Mouse (Mus musculus): ENCODE measurements at regions not wholly inside any gene's neighbourhood (a gene's known extent, or its start where the extent isn't known, plus 50 kb on each side); places are given as distances from the start of the nearest gene placed in this dataset.

- H3K36me3 ChIP-seq (ENCODE audit: insufficient read depth, low read length) = no peaks in the 10 kb centered on the region
- H3K9me3 ChIP-seq (ENCODE audit: low read length) = no peaks in the 10 kb centered on the region
- no peak overlapping the region for H3K4me2 ChIP-seq (replicated peaks; ENCODE audit: low read depth, low read length)
- WGBS = 38% methylated on average over 7 of the region's 7 CpGs
- no peak overlapping the region for H3K27ac ChIP-seq (ENCODE audit: low read length)
- no peak overlapping the region for H3K9ac ChIP-seq (replicated peaks; ENCODE audit: low read length)
- H3K4me3 ChIP-seq (ENCODE audit: low read length) = no peak overlapping the region
- no peak for ATAC-seq (ENCODE audit: low FRiP score, low TSS enrichment)
- H3K27me3 ChIP-seq (ENCODE audit: insufficient read depth, low read length) = peaks cover 53% of the 10 kb centered on the region
- H3K4me1 ChIP-seq (ENCODE audit: insufficient read depth, low read length) = no peaks in the 10 kb centered on the region
Observed at GRCm38 (mm10) chr8:91866076-91866475, 64.2 kb upstream of the Irx3 start.

GRCm38 (mm10) chr8:91865361-91865760, 63.5 kb upstream of the Irx3 start:
- ATAC-seq (ENCODE audit: low FRiP score, low TSS enrichment) = no peak
- Histone ChIP-seq H3K27ac (ENCODE audit: low read length) (no peak overlapping the region), H3K9me3 (ENCODE audit: low read length) (no peaks in the 10 kb centered on the region), H3K4me2 (replicated peaks; ENCODE audit: low read depth, low read length) (no peak overlapping the region), H3K36me3 (ENCODE audit: insufficient read depth, low read length) (no peaks in the 10 kb centered on the region), H3K4me1 (ENCODE audit: insufficient read depth, low read length) (no peaks in the 10 kb centered on the region), H3K4me3 (ENCODE audit: low read length) (no peak overlapping the region), H3K27me3 (ENCODE audit: insufficient read depth, low read length) (peaks cover 47% of the 10 kb centered on the region), H3K9ac (replicated peaks; ENCODE audit: low read length) (no peak overlapping the region)
- WGBS = 8% methylated on average over 10 of the region's 10 CpGs

GRCm38 (mm10) chr8:91863505-91863904, 61.6 kb upstream of the Irx3 start:
- 35% methylated on average over 4 of the region's 4 CpGs for WGBS
- H3K27me3 ChIP-seq (ENCODE audit: insufficient read depth, low read length) = peaks cover 43% of the 10 kb centered on the region
- H3K36me3 ChIP-seq (ENCODE audit: insufficient read depth, low read length) = no peaks in the 10 kb centered on the region
- H3K4me2 ChIP-seq (replicated peaks; ENCODE audit: low read depth, low read length) = no peak overlapping the region
- H3K9ac ChIP-seq (replicated peaks; ENCODE audit: low read length) = no peak overlapping the region
- no peaks in the 10 kb centered on the region for H3K4me1 ChIP-seq (ENCODE audit: insufficient read depth, low read length)
- no peak overlapping the region for H3K27ac ChIP-seq (ENCODE audit: low read length)
- H3K9me3 ChIP-seq (ENCODE audit: low read length) = no peaks in the 10 kb centered on the region
- no peak for ATAC-seq (ENCODE audit: low FRiP score, low TSS enrichment)
- no peak overlapping the region for H3K4me3 ChIP-seq (ENCODE audit: low read length)

GRCm38 (mm10) chr8:91855881-91856280, 54.0 kb upstream of the Irx3 start:
- Histone ChIP-seq H3K36me3 (ENCODE audit: insufficient read depth, low read length) (no peaks in the 10 kb centered on the region), H3K9ac (replicated peaks; ENCODE audit: low read length) (no peak overlapping the region), H3K4me3 (ENCODE audit: low read length) (no peak overlapping the region), H3K9me3 (ENCODE audit: low read length) (no peaks in the 10 kb centered on the region), H3K4me1 (ENCODE audit: insufficient read depth, low read length) (no peaks in the 10 kb centered on the region), H3K4me2 (replicated peaks; ENCODE audit: low read depth, low read length) (no peak overlapping the region), H3K27me3 (ENCODE audit: insufficient read depth, low read length) (no peaks in the 10 kb centered on the region), H3K27ac (ENCODE audit: low read length) (no peak overlapping the region)
- ATAC-seq (ENCODE audit: low FRiP score, low TSS enrichment) = peak; percentile 23; the same call in 1 of the 2 replicates
- WGBS = 76% methylated on average over 14 of the region's 14 CpGs

GRCm38 (mm10) chr8:91854369-91854768, 52.5 kb upstream of the Irx3 start:
- 85% methylated on average over 4 of the region's 4 CpGs for WGBS
- no peaks in the 10 kb centered on the region for H3K9me3 ChIP-seq (ENCODE audit: low read length)
- H3K36me3 ChIP-seq (ENCODE audit: insufficient read depth, low read length) = no peaks in the 10 kb centered on the region
- no peaks in the 10 kb centered on the region for H3K27me3 ChIP-seq (ENCODE audit: insufficient read depth, low read length)
- H3K4me3 ChIP-seq (ENCODE audit: low read length) = no peak overlapping the region
- ATAC-seq (ENCODE audit: low FRiP score, low TSS enrichment) = no peak
- H3K9ac ChIP-seq (replicated peaks; ENCODE audit: low read length) = no peak overlapping the region
- no peaks in the 10 kb centered on the region for H3K4me1 ChIP-seq (ENCODE audit: insufficient read depth, low read length)
- H3K4me2 ChIP-seq (replicated peaks; ENCODE audit: low read depth, low read length) = no peak overlapping the region
- H3K27ac ChIP-seq (ENCODE audit: low read length) = no peak overlapping the region

GRCm38 (mm10) chr8:91853803-91854202, 51.9 kb upstream of the Irx3 start:
- Histone ChIP-seq H3K4me1 (ENCODE audit: insufficient read depth, low read length) (no peaks in the 10 kb centered on the region), H3K4me3 (ENCODE audit: low read length) (no peak overlapping the region), H3K27me3 (ENCODE audit: insufficient read depth, low read length) (no peaks in the 10 kb centered on the region), H3K36me3 (ENCODE audit: insufficient read depth, low read length) (no peaks in the 10 kb centered on the region), H3K4me2 (replicated peaks; ENCODE audit: low read depth, low read length) (no peak overlapping the region), H3K27ac (ENCODE audit: low read length) (no peak overlapping the region), H3K9ac (replicated peaks; ENCODE audit: low read length) (no peak overlapping the region), H3K9me3 (ENCODE audit: low read length) (no peaks in the 10 kb centered on the region)
- 38% methylated on average over 2 of the region's 2 CpGs for WGBS
- ATAC-seq (ENCODE audit: low FRiP score, low TSS enrichment) = no peak

- 67% methylated on average over 4 of the region's 4 CpGs for WGBS
Observed at GRCm38 (mm10) chr8:91853336-91853735, 51.5 kb upstream of the Irx3 start.

More at GRCm38 (mm10) chr8:91853336-91853735, 51.5 kb upstream of the Irx3 start:
- no peaks in the 10 kb centered on the region for H3K36me3 ChIP-seq (ENCODE audit: insufficient read depth, low read length)
- no peaks in the 10 kb centered on the region for H3K27me3 ChIP-seq (ENCODE audit: insufficient read depth, low read length)
- no peak overlapping the region for H3K9ac ChIP-seq (replicated peaks; ENCODE audit: low read length)
- no peaks in the 10 kb centered on the region for H3K4me1 ChIP-seq (ENCODE audit: insufficient read depth, low read length)
- H3K27ac ChIP-seq (ENCODE audit: low read length) = no peak overlapping the region
- no peak overlapping the region for H3K4me3 ChIP-seq (ENCODE audit: low read length)
- H3K9me3 ChIP-seq (ENCODE audit: low read length) = no peaks in the 10 kb centered on the region
- H3K4me2 ChIP-seq (replicated peaks; ENCODE audit: low read depth, low read length) = no peak overlapping the region
- no peak for ATAC-seq (ENCODE audit: low FRiP score, low TSS enrichment)

All from kidney, embryonic 16.5 days (tissue).